Mouse (Mus musculus): Measurements from ENCODE around the gene Susd1.

Susd1 gene

GRCm38 (mm10) chr4:59429128-59429527 lies 9.3 kb downstream of the Susd1 start:
- 92% methylated on average over 6 of the region's 6 CpGs for WGBS

GRCm38 (mm10) chr4:59426429-59426828 lies 12.0 kb downstream of the Susd1 start:
- 94% methylated on average over 5 of the region's 5 CpGs for WGBS

GRCm38 (mm10) chr4:59422025-59422783 lies 16.2 kb downstream of the Susd1 start:
- 56% methylated on average over 5 of the region's 5 CpGs for WGBS

- 89% methylated on average over 5 of the region's 5 CpGs for WGBS
Measured at GRCm38 (mm10) chr4:59421369-59421746, 17.1 kb downstream of the Susd1 start.

- 95% methylated on average over 7 of the region's 7 CpGs for WGBS
Measured at GRCm38 (mm10) chr4:59420695-59421368, 17.6 kb downstream of the Susd1 start.

- WGBS, result 84% methylated on average over 4 of the region's 4 CpGs
Measured at GRCm38 (mm10) chr4:59419211-59419610, 19.2 kb downstream of the Susd1 start.

GRCm38 (mm10) chr4:59413428-59413827 lies 25.0 kb downstream of the Susd1 start:
- WGBS, result 97% methylated on average over 5 of the region's 5 CpGs

- WGBS, result 59% methylated on average over 9 of the region's 9 CpGs
Measured at GRCm38 (mm10) chr4:59411153-59411552, 27.3 kb downstream of the Susd1 start.

GRCm38 (mm10) chr4:59407766-59408165 lies 30.7 kb downstream of the Susd1 start:
- WGBS, result 87% methylated on average over 4 of the region's 4 CpGs

GRCm38 (mm10) chr4:59404375-59404774 lies 34.1 kb downstream of the Susd1 start:
- WGBS, result 21% methylated on average over 6 of the region's 6 CpGs

- 67% methylated on average over 10 of the region's 10 CpGs for WGBS
Measured at GRCm38 (mm10) chr4:59400931-59401330, 37.5 kb downstream of the Susd1 start.

- 68% methylated on average over 4 of the region's 4 CpGs for WGBS
Measured at GRCm38 (mm10) chr4:59399343-59399742, 39.1 kb downstream of the Susd1 start.

- WGBS, result 94% methylated on average over 2 of the region's 2 CpGs
Measured at GRCm38 (mm10) chr4:59395528-59395927, 42.9 kb downstream of the Susd1 start.

GRCm38 (mm10) chr4:59394155-59394554 lies 44.3 kb downstream of the Susd1 start:
- WGBS, result 90% methylated on average over 2 of the region's 2 CpGs

- WGBS, result 14% methylated on average over 13 of the region's 13 CpGs
Measured at GRCm38 (mm10) chr4:59388447-59389030, 49.9 kb downstream of the Susd1 start.

GRCm38 (mm10) chr4:59387387-59388210 lies 50.8 kb downstream of the Susd1 start:
- WGBS, result 67% methylated on average over 13 of the region's 13 CpGs

- 64% methylated on average over 10 of the region's 10 CpGs for WGBS
Measured at GRCm38 (mm10) chr4:59385254-59385895, 53.1 kb downstream of the Susd1 start.

- WGBS, result 39% methylated on average over 3 of the region's 3 CpGs
Measured at GRCm38 (mm10) chr4:59383791-59384190, 54.6 kb downstream of the Susd1 start.

- WGBS, result 35% methylated on average over 12 of the region's 12 CpGs
Measured at GRCm38 (mm10) chr4:59382131-59382530, 56.3 kb downstream of the Susd1 start.

- WGBS, result 24% methylated on average over 13 of the region's 13 CpGs
Measured at GRCm38 (mm10) chr4:59381007-59381743, 57.3 kb downstream of the Susd1 start.

- WGBS, result 45% methylated on average over 4 of the region's 4 CpGs
Measured at GRCm38 (mm10) chr4:59380478-59380877, 58.0 kb downstream of the Susd1 start.
